Mouse (Mus musculus) testis, adult 2 months (tissue): ENCODE data around the gene Lcor. TPM values are rescaled to one million over a fixed set of nuclear protein-coding genes. Genes with fewer than 3 reads are reported as not detected.

ENCODE experiments used
- H3K27ac ChIP-seq: fragments of 200-500 bp; 2 replicates; pipeline ENCODE4 v1.5.1; 2012; ENCODE audit warnings: low read depth, low read length; ENCODE audit not compliant: control insufficient read depth, insufficient read depth
- H3K27me3 ChIP-seq: fragments of 200-500 bp; 2 replicates; pipeline ENCODE4 v1.6.1; 2012; ENCODE audit warnings: mild to moderate bottlenecking, low read length, moderate library complexity; ENCODE audit not compliant: control insufficient read depth, insufficient read depth
- H3K36me3 ChIP-seq: fragments of 200-500 bp; 2 replicates; pipeline ENCODE4 v1.6.1; 2012; ENCODE audit warnings: mild to moderate bottlenecking, low read length; ENCODE audit not compliant: control insufficient read depth, insufficient read depth
- H3K4me1 ChIP-seq: fragments of 200-500 bp; 2 replicates; pipeline ENCODE4 v1.6.1; 2012; ENCODE audit warnings: low read length; ENCODE audit not compliant: control insufficient read depth, insufficient read depth
- H3K4me3 ChIP-seq: fragments of 200-500 bp; 2 replicates; pipeline ENCODE4 v1.5.1; 2012; ENCODE audit warnings: low read depth, mild to moderate bottlenecking, low read length, moderate library complexity, mixed read lengths; ENCODE audit not compliant: control insufficient read depth
- CTCF ChIP-seq: fragments of 200-500 bp; IDR thresholded peaks from 2 replicates; pipeline ENCODE4 v1.5.1; 2012; ENCODE audit warnings: low read depth, mild to moderate bottlenecking, inconsistent platforms, low read length, moderate library complexity; ENCODE audit not compliant: control insufficient read depth, insufficient read depth, insufficient replicate concordance
- POLR2A ChIP-seq: fragments of 200-500 bp; IDR thresholded peaks from 2 replicates; pipeline ENCODE4 v1.6.1; 2012; ENCODE audit warnings: low read depth, mild to moderate bottlenecking, inconsistent platforms, low read length, moderate library complexity; ENCODE audit not compliant: control insufficient read depth
- polyA plus RNA-seq: library from polyadenylated mRNA; depleted of rRNA; stranded (reverse); fragments of >200 nt; gene quantifications from 2 replicates; pipeline ENCODE4 v1.2.3, GENCODE M21; 2012; rRNA removed

Lcor gene
- polyA plus RNA-seq, 1 experiment = 1.1 TPM

GRCm38 (mm10) chr19:41589026-41589425 lies 106.6 kb downstream of the Lcor start:
- Histone ChIP-seq H3K27ac (no peak overlapping the region), H3K27me3 (no peaks in the 10 kb centered on the region), H3K4me3 (no peak overlapping the region), H3K4me1 (no peaks in the 10 kb centered on the region), H3K36me3 (no peaks in the 10 kb centered on the region)
- TF ChIP-seq POLR2A (no peak), CTCF (no peak)

- TF ChIP-seq POLR2A (no peak), CTCF (no peak)
- no peaks in the 10 kb centered on the region for H3K27me3 ChIP-seq
- H3K27ac ChIP-seq = no peak overlapping the region
- H3K4me1 ChIP-seq = no peaks in the 10 kb centered on the region
- no peaks in the 10 kb centered on the region for H3K36me3 ChIP-seq
- no peak overlapping the region for H3K4me3 ChIP-seq
Measured at GRCm38 (mm10) chr19:41589681-41590080, 107.2 kb downstream of the Lcor start.

GRCm38 (mm10) chr19:41591808-41592207 lies 109.4 kb downstream of the Lcor start:
- H3K4me1 ChIP-seq = no peaks in the 10 kb centered on the region
- no peaks in the 10 kb centered on the region for H3K36me3 ChIP-seq
- H3K4me3 ChIP-seq = no peak overlapping the region
- H3K27me3 ChIP-seq = no peaks in the 10 kb centered on the region
- no peak overlapping the region for H3K27ac ChIP-seq
- TF ChIP-seq CTCF (no peak), POLR2A (no peak)

GRCm38 (mm10) chr19:41597170-41597894 lies 114.9 kb downstream of the Lcor start:
- no peaks in the 10 kb centered on the region for H3K36me3 ChIP-seq
- no peaks in the 10 kb centered on the region for H3K27me3 ChIP-seq
- H3K27ac ChIP-seq = no peak overlapping the region
- TF ChIP-seq POLR2A (no peak), CTCF (no peak)
- H3K4me3 ChIP-seq = no peak overlapping the region
- peaks cover 8% of the 10 kb centered on the region for H3K4me1 ChIP-seq

GRCm38 (mm10) chr19:41600647-41601046 lies 118.2 kb downstream of the Lcor start:
- Histone ChIP-seq H3K4me1 (peaks cover 8% of the 10 kb centered on the region), H3K27ac (no peak overlapping the region), H3K27me3 (no peaks in the 10 kb centered on the region), H3K36me3 (no peaks in the 10 kb centered on the region), H3K4me3 (no peak overlapping the region)
- TF ChIP-seq CTCF (no peak), POLR2A (no peak)

GRCm38 (mm10) chr19:41606208-41606987 lies 124.0 kb downstream of the Lcor start:
- TF ChIP-seq CTCF = no peak
- TF ChIP-seq POLR2A = no peak
- H3K4me1 ChIP-seq = no peaks in the 10 kb centered on the region
- no peak overlapping the region for H3K27ac ChIP-seq
- H3K27me3 ChIP-seq = no peaks in the 10 kb centered on the region
- H3K36me3 ChIP-seq = no peaks in the 10 kb centered on the region
- no peak overlapping the region for H3K4me3 ChIP-seq

GRCm38 (mm10) chr19:41611683-41612082 lies 129.2 kb downstream of the Lcor start:
- H3K4me3 ChIP-seq = no peak overlapping the region
- no peaks in the 10 kb centered on the region for H3K36me3 ChIP-seq
- TF ChIP-seq CTCF = no peak
- no peak for TF ChIP-seq POLR2A
- no peaks in the 10 kb centered on the region for H3K27me3 ChIP-seq
- H3K27ac ChIP-seq = no peak overlapping the region
- no peaks in the 10 kb centered on the region for H3K4me1 ChIP-seq

Other genes with a start within 250 kb of the Lcor start
- 29.6 and 40.4 TPM in 2 replicates for gene Tm9sf3, start 218.6 kb upstream of the Lcor start, polyA plus RNA-seq
- gene Pik3ap1, start 97.5 kb upstream of the Lcor start, polyA plus RNA-seq = 1.6 and 2.2 TPM in 2 replicates
- 0.70 and 1.0 TPM in 2 replicates for gene Gm340, start 99.7 kb downstream of the Lcor start, polyA plus RNA-seq